ENCODE assay signal across 8 mouse cellular contexts in genomic region chr2:73085669-73086304, GRCm38 (mm10).
A peak's percentile ranks its signal among the peaks of the same experiment; 100 is the strongest.
DNase-seq lines count a peak whose midpoint lies in the region; ATAC-seq and TF ChIP-seq lines count a peak whose summit lies in the region.

No protein-coding gene starts in this region.

- no peak for TF ChIP-seq CTCF in liver, postnatal 0 days (IDR thresholded peaks at IDR 0.05; ENCODE audit: low read depth)

- peaks cover 15% of the 10 kb centered on the region; the same call in 1 of the 2 replicates for H3K4me1 ChIP-seq in embryonic facial prominence, embryonic 12.5 days
- peaks cover 22% of the 10 kb centered on the region for H3K4me1 ChIP-seq in stomach, embryonic 16.5 days (ENCODE audit: control insufficient read depth, insufficient read depth, low read length)
- peaks cover 5% of the 10 kb centered on the region; the same call in 1 of the 2 replicates for H3K4me1 ChIP-seq in liver, postnatal 0 days (ENCODE audit: insufficient read depth)

- H3K4me2 ChIP-seq in embryonic facial prominence, embryonic 12.5 days (replicated peaks) = no peak overlapping the region
- H3K4me2 ChIP-seq in stomach, embryonic 16.5 days (ENCODE audit: low read depth, low read length) = no peak overlapping the region
- no peak overlapping the region for H3K4me2 ChIP-seq in liver, postnatal 0 days (ENCODE audit: low read depth, low read length)

- no peak for TF ChIP-seq EP300 in liver, postnatal 0 days (IDR thresholded peaks at IDR 0.05; ENCODE audit: low read depth)

- ATAC-seq in frontal cortex, adult (ENCODE audit: low TSS enrichment) = peak; percentile 50; the same call in 1 of the 2 replicates
- ATAC-seq in embryonic facial prominence, embryonic 12.5 days (ENCODE audit: insufficient number of reproducible peaks, insufficient read depth, low FRiP score, low TSS enrichment) = peak; percentile 41; the same call in 1 of the 2 replicates
- ATAC-seq in megakaryocyte-erythroid progenitor cell, adult 5-6 weeks (replicated peaks; ENCODE audit: low FRiP score, low TSS enrichment, poor library complexity, severe bottlenecking) = 0 out of 2 replicates have a peak, but pooled peaks have one; percentile 42
- peak; percentile 81; the same call in 1 of the 2 replicates for ATAC-seq in stomach, embryonic 16.5 days (ENCODE audit: insufficient read depth, low FRiP score)
- ATAC-seq in liver, postnatal 0 days = no peak

- H3K9me3 ChIP-seq in embryonic facial prominence, embryonic 12.5 days = no peaks in the 10 kb centered on the region
- H3K9me3 ChIP-seq in stomach, embryonic 16.5 days (replicated peaks; ENCODE audit: control insufficient read depth, low read length) = no peaks in the 10 kb centered on the region
- no peaks in the 10 kb centered on the region for H3K9me3 ChIP-seq in liver, postnatal 0 days (ENCODE audit: low read length)

- H3K4me3 ChIP-seq in embryonic facial prominence, embryonic 12.5 days = no peak overlapping the region
- H3K4me3 ChIP-seq in stomach, embryonic 16.5 days (replicated peaks; ENCODE audit: low read length) = no peak overlapping the region
- H3K4me3 ChIP-seq in liver, postnatal 0 days (ENCODE audit: low read depth, low read length) = no peak overlapping the region

- intact Hi-C loops in heart, postnatal 14 days (cut with DNase I) = no loop called here

- H3K27me3 ChIP-seq in embryonic facial prominence, embryonic 12.5 days = no peaks in the 10 kb centered on the region
- no peaks in the 10 kb centered on the region for H3K27me3 ChIP-seq in stomach, embryonic 16.5 days (ENCODE audit: control insufficient read depth, insufficient read depth, low read length)
- H3K27me3 ChIP-seq in liver, postnatal 0 days (ENCODE audit: insufficient read depth, low read length) = no peaks in the 10 kb centered on the region

- 25% methylated on average over 8 of the region's 8 CpGs for WGBS in embryonic facial prominence, embryonic 12.5 days
- WGBS in stomach, embryonic 16.5 days = 25% methylated on average over 8 of the region's 8 CpGs
- WGBS in liver, postnatal 0 days (ENCODE audit: insufficient replicate concordance) = 31% methylated on average over 8 of the region's 8 CpGs

- DNase-seq in frontal cortex, postnatal 25 days (ENCODE audit: low spot score in 2 of 2) = no peak
- peak; percentile 40 to 51 for DNase-seq in heart, postnatal 14 days
- peak; percentile 6 for DNase-seq in layer of hippocampus, adult 9-10 months (ENCODE audit: low spot score)
- DNase-seq in liver, postnatal 0 days = no peak

- H3K27ac ChIP-seq in embryonic facial prominence, embryonic 12.5 days = no peak overlapping the region
- no peak overlapping the region for H3K27ac ChIP-seq in stomach, embryonic 16.5 days (ENCODE audit: low read length)
- no peak overlapping the region for H3K27ac ChIP-seq in liver, postnatal 0 days (ENCODE audit: low read depth)

- H3K9ac ChIP-seq in embryonic facial prominence, embryonic 12.5 days = no peak overlapping the region
- H3K9ac ChIP-seq in stomach, embryonic 16.5 days (ENCODE audit: low read length) = no peak overlapping the region
- no peak overlapping the region for H3K9ac ChIP-seq in liver, postnatal 0 days (replicated peaks)

- H3K36me3 ChIP-seq in embryonic facial prominence, embryonic 12.5 days = no peaks in the 10 kb centered on the region
- H3K36me3 ChIP-seq in stomach, embryonic 16.5 days (ENCODE audit: control insufficient read depth, insufficient read depth, low read length) = no peaks in the 10 kb centered on the region
- no peaks in the 10 kb centered on the region for H3K36me3 ChIP-seq in liver, postnatal 0 days (replicated peaks; ENCODE audit: insufficient read depth, low read length)

Comparison
In these comparisons a context has a peak if more than half of its experiments do, and no peak if none do; other contexts are left out.
1. DNase-seq: peak in heart, postnatal 14 days (2 of 2) and layer of hippocampus, adult 9-10 months (single experiment); none in frontal cortex, postnatal 25 days (0 of 2) and liver, postnatal 0 days (single experiment).